Mouse (Mus musculus) heart, adult 18-20 months (tissue): ENCODE measurements at regions not wholly inside any gene's neighbourhood (a gene's known extent, or its start where the extent isn't known, plus 50 kb on each side); places are given as distances from the start of the nearest gene placed in this dataset.

Experiments used
- DNase-seq, 2 experiments: peaks; one replicate each; pipeline ENCODE4 v3.0.0; 2021 to 2022; ENCODE audit warnings: mixed read lengths in 1 of 2

GRCm38 (mm10) chr1:177568056-177568816 is 126.1 kb downstream of the Zbtb18 start:
- peak in 1 of 2 experiments; percentile 3 for DNase-seq

GRCm38 (mm10) chr1:177569572-177569971 is 127.4 kb downstream of the Zbtb18 start:
- no peak for DNase-seq

GRCm38 (mm10) chr1:177573017-177573725 is 131.0 kb downstream of the Zbtb18 start:
- DNase-seq, result no peak

GRCm38 (mm10) chr1:177573781-177574180 is 131.6 kb downstream of the Zbtb18 start:
- DNase-seq, result no peak

GRCm38 (mm10) chr1:177574312-177574711 is 132.2 kb downstream of the Zbtb18 start:
- DNase-seq, result no peak

GRCm38 (mm10) chr1:177584302-177584886 is 142.2 kb downstream of the Zbtb18 start:
- DNase-seq, result no peak

- DNase-seq, result no peak
Observed at GRCm38 (mm10) chr1:177585320-177585719, 143.2 kb downstream of the Zbtb18 start.

- no peak for DNase-seq
Observed at GRCm38 (mm10) chr1:177589034-177589433, 140.6 kb upstream of the 1700016C15Rik start.

- DNase-seq, result no peak
Observed at GRCm38 (mm10) chr1:177589656-177590055, 140.0 kb upstream of the 1700016C15Rik start.

- no peak for DNase-seq
Observed at GRCm38 (mm10) chr1:177591742-177592141, 137.9 kb upstream of the 1700016C15Rik start.

- no peak for DNase-seq
Observed at GRCm38 (mm10) chr1:177592337-177592736, 137.3 kb upstream of the 1700016C15Rik start.

- no peak for DNase-seq
Observed at GRCm38 (mm10) chr1:177594341-177594740, 135.3 kb upstream of the 1700016C15Rik start.

GRCm38 (mm10) chr1:177595326-177595914 is 134.2 kb upstream of the 1700016C15Rik start:
- no peak for DNase-seq

- no peak for DNase-seq
Observed at GRCm38 (mm10) chr1:177597036-177597435, 132.6 kb upstream of the 1700016C15Rik start.

GRCm38 (mm10) chr1:177605353-177605969 is 124.2 kb upstream of the 1700016C15Rik start:
- no peak for DNase-seq

GRCm38 (mm10) chr1:177607565-177607964 is 122.0 kb upstream of the 1700016C15Rik start:
- DNase-seq, result no peak

GRCm38 (mm10) chr1:177608551-177609020 is 121.0 kb upstream of the 1700016C15Rik start:
- peak in 1 of 2 experiments; percentile 43 for DNase-seq

GRCm38 (mm10) chr1:177609226-177609625 is 120.4 kb upstream of the 1700016C15Rik start:
- DNase-seq, result no peak

GRCm38 (mm10) chr1:177609683-177610082 is 119.9 kb upstream of the 1700016C15Rik start:
- DNase-seq, result no peak

- no peak for DNase-seq
Observed at GRCm38 (mm10) chr1:177610156-177610555, 119.5 kb upstream of the 1700016C15Rik start.

GRCm38 (mm10) chr1:177612546-177612945 is 117.1 kb upstream of the 1700016C15Rik start:
- no peak for DNase-seq

- no peak for DNase-seq
Observed at GRCm38 (mm10) chr1:177615609-177616008, 114.0 kb upstream of the 1700016C15Rik start.
